Mouse (Mus musculus) kidney, embryonic 14.5 days (tissue): Measurements from ENCODE around the gene Gprc6a. TPM values are rescaled to one million over a fixed set of nuclear protein-coding genes. Genes with fewer than 3 reads are reported as not detected.

Experiments used
- ATAC-seq: fragments of 200-750 bp; cut with Nextera tagmentation; 2 replicates; pipeline ENCODE4 v1.8.0; 2017; ENCODE audit warnings: moderate number of reproducible peaks, mild to moderate bottlenecking, moderate TSS enrichment, moderate library complexity; ENCODE audit not compliant: low FRiP score, low TSS enrichment
- H3K27ac ChIP-seq: fragments of 300-500 bp; sonication (generic); 2 replicates; pipeline ENCODE4 v1.5.1; 2014; ENCODE audit warnings: low read depth, mild to moderate bottlenecking, low read length, moderate library complexity, mixed read lengths
- H3K27me3 ChIP-seq: fragments of 300-500 bp; sonication (generic); 2 replicates; pipeline ENCODE4 v1.6.1; 2014; ENCODE audit warnings: mild to moderate bottlenecking, low read length; ENCODE audit not compliant: control insufficient read depth, insufficient read depth
- H3K36me3 ChIP-seq: fragments of 300-500 bp; sonication (generic); 2 replicates; pipeline ENCODE4 v1.6.1; 2014; ENCODE audit warnings: low read length, mixed read lengths; ENCODE audit not compliant: control insufficient read depth, insufficient read depth
- H3K4me1 ChIP-seq: fragments of 300-500 bp; sonication (generic); 2 replicates; pipeline ENCODE4 v1.6.1; 2014; ENCODE audit warnings: low read length, mixed read lengths; ENCODE audit not compliant: control insufficient read depth, insufficient read depth
- H3K4me2 ChIP-seq: fragments of 300-500 bp; sonication (generic); replicated peaks from 2 replicates; pipeline ENCODE4 v1.6.1; 2014; ENCODE audit warnings: low read depth, mild to moderate bottlenecking, low read length
- H3K4me3 ChIP-seq: fragments of 300-500 bp; sonication (generic); 2 replicates; pipeline ENCODE4 v1.5.1; 2014; ENCODE audit warnings: mild to moderate bottlenecking, low read length
- H3K9ac ChIP-seq: fragments of 300-500 bp; sonication (generic); 2 replicates; pipeline ENCODE4 v1.6.1; 2014; ENCODE audit warnings: low read depth, mild to moderate bottlenecking, low read length, moderate library complexity
- H3K9me3 ChIP-seq: fragments of 300-500 bp; sonication (generic); 2 replicates; pipeline ENCODE4 v1.6.1; 2016; ENCODE audit warnings: low read length; ENCODE audit not compliant: control insufficient read depth
- WGBS: fragments of 180-500 bp; shearing (Covaris S2); extraction: QIAGEN DNeasy Blood & Tissue Kit; methylation state at CpG from one replicate; pipeline ENCODE4 v1.1.7; 2014; 5-methylcytosine and 5-hydroxymethylcytosine counted together
- polyA plus RNA-seq: library from polyadenylated mRNA; unstranded; fragments of >200 nt; fragmentation: Nextera tagmentation; extraction: Ambion mirVana; gene quantifications from 2 replicates; pipeline ENCODE4 v1.2.1, GENCODE M21; 2014

Gprc6a gene
- polyA plus RNA-seq, 1 experiment from 2014 or later: not detected

- no peaks in the 10 kb centered on the region for H3K36me3 ChIP-seq
- H3K4me3 ChIP-seq: no peak overlapping the region
- H3K27me3 ChIP-seq: no peaks in the 10 kb centered on the region
- 79% methylated on average over 3 of the region's 3 CpGs for WGBS
- no peak overlapping the region for H3K27ac ChIP-seq
- no peak overlapping the region for H3K4me2 ChIP-seq
- H3K9ac ChIP-seq: no peak overlapping the region
- H3K9me3 ChIP-seq: no peaks in the 10 kb centered on the region
- no peak for ATAC-seq
- no peaks in the 10 kb centered on the region for H3K4me1 ChIP-seq
Measured at GRCm38 (mm10) chr10:51621193-51621592, 10.1 kb downstream of the Gprc6a start.

- H3K9ac ChIP-seq: no peak overlapping the region
- WGBS: 74% methylated on average over 7 of the region's 7 CpGs
- no peak overlapping the region for H3K4me2 ChIP-seq
- no peak for ATAC-seq
- H3K36me3 ChIP-seq: no peaks in the 10 kb centered on the region
- no peak overlapping the region for H3K4me3 ChIP-seq
- no peaks in the 10 kb centered on the region for H3K4me1 ChIP-seq
- H3K9me3 ChIP-seq: no peaks in the 10 kb centered on the region
- no peaks in the 10 kb centered on the region for H3K27me3 ChIP-seq
- no peak overlapping the region for H3K27ac ChIP-seq
Measured at GRCm38 (mm10) chr10:51620126-51620525, 11.1 kb downstream of the Gprc6a start.

DNA sequence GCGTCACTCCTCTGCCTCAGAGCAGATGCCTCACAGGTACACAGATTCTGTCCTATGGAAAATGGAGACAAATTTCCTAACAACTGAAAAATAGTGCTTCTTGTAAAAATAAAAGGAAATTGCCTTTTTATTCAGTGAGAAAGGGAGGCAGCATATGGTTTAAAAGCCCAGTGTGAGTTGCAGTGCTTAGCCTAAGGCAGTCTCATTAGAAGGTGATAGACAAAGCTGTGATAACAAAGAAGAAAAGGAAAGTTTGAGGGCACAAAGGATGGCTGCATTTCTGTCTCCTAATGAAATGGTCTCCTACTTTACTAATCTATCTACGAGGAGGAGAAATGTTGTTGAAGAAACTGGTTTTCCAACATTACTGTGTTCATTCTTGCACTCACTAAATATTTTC is 12.7 kb downstream of the Gprc6a start:
- Histone ChIP-seq H3K4me2 (no peak overlapping the region), H3K4me1 (no peaks in the 10 kb centered on the region), H3K36me3 (no peaks in the 10 kb centered on the region), H3K9ac (no peak overlapping the region), H3K27ac (no peak overlapping the region), H3K4me3 (no peak overlapping the region), H3K9me3 (no peaks in the 10 kb centered on the region), H3K27me3 (no peaks in the 10 kb centered on the region)
- 80% methylated on average over 2 of the region's 2 CpGs for WGBS
- no peak for ATAC-seq

GRCm38 (mm10) chr10:51614826-51615590 is 16.3 kb downstream of the Gprc6a start:
- no peak overlapping the region for H3K27ac ChIP-seq
- ATAC-seq: no peak
- WGBS: 66% methylated on average over 11 of the region's 11 CpGs

GRCm38 (mm10) chr10:51613421-51613820 is 17.8 kb downstream of the Gprc6a start:
- H3K9me3 ChIP-seq: no peaks in the 10 kb centered on the region
- no peaks in the 10 kb centered on the region for H3K27me3 ChIP-seq
- H3K27ac ChIP-seq: no peak overlapping the region
- H3K4me2 ChIP-seq: no peak overlapping the region
- ATAC-seq: no peak; the same call in 1 of the 2 replicates
- H3K36me3 ChIP-seq: no peaks in the 10 kb centered on the region
- no peak overlapping the region for H3K4me3 ChIP-seq
- no peaks in the 10 kb centered on the region for H3K4me1 ChIP-seq
- H3K9ac ChIP-seq: no peak overlapping the region
- 72% methylated on average over 3 of the region's 3 CpGs for WGBS

More at GRCm38 (mm10) chr10:51614826-51615590, 16.3 kb downstream of the Gprc6a start:
- no peaks in the 10 kb centered on the region for H3K36me3 ChIP-seq
- H3K4me2 ChIP-seq: no peak overlapping the region
- no peak overlapping the region for H3K4me3 ChIP-seq
- no peaks in the 10 kb centered on the region for H3K27me3 ChIP-seq
- H3K9ac ChIP-seq: no peak overlapping the region
- H3K9me3 ChIP-seq: no peaks in the 10 kb centered on the region
- no peaks in the 10 kb centered on the region for H3K4me1 ChIP-seq

DNA sequence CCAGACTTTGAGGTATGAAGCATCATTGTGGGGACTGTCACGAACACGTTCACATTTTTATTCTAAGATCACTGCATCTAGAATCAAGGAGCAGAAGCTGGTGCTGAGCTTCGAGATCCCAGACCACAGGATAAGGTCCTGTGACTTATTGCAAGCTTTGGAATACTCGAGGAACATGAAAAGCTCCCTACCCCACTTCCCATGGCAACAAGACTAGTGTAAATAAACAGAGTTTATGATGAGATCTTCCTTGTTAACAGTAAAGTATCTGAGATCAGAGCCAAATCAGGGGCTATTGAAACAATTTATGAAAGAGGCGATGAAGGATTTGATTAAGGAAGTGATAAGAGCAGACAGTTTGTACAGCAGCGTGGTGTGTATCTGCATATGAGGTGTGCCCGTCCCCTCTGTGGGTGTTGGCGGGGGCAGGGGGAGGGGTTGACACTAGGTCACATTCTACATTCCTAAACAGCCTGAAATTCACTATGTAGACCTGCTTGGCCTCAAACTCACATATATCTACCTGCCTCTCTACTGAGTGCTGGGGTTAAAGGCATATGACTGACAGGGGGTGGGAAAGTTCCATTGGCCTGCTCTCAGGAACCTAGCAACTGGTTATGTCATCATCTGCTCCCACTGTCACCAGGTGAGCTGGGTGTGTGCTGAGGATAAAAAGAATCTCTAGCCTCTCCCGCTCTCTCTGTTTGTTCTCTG is 19.1 kb downstream of the Gprc6a start:
- Histone ChIP-seq H3K4me3 (no peak overlapping the region), H3K4me2 (no peak overlapping the region), H3K9ac (no peak overlapping the region), H3K27ac (no peak overlapping the region), H3K27me3 (no peaks in the 10 kb centered on the region), H3K4me1 (no peaks in the 10 kb centered on the region), H3K36me3 (no peaks in the 10 kb centered on the region), H3K9me3 (no peaks in the 10 kb centered on the region)
- no peak for ATAC-seq
- 70% methylated on average over 9 of the region's 9 CpGs for WGBS

DNA sequence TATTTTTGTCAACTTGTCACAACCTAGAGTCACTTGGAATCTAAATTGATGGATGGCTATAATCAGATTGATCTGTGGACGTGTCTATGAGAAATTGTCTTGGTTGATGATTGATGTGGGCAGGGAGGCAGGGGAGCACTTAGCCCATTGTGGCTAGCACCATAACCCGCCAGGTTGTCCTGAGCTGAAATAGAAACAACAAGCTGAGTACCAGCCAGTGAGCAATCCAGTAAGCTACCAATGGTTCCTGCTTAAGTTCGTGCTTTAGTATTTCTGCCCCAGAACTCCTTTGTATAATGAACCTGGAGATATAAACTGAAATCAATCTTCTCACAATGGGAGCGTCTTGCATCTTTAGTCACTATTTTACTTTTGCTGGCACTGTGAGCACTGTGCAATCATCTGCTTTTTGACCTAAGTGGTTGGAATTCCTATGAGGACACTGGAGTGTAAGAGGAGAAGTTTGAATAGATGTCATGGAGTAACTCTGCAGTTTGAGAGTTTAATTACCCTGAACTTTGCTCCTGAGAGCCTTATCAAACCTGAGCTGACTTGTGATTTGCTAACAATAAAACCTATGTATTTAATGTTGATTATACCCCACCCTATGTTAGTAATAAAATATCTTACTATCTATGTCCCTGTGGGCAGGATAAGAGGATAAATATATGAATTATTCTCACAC is 21.4 kb downstream of the Gprc6a start:
- Histone ChIP-seq H3K36me3 (no peaks in the 10 kb centered on the region), H3K9ac (no peak overlapping the region), H3K27ac (no peak overlapping the region), H3K9me3 (no peaks in the 10 kb centered on the region), H3K4me2 (no peak overlapping the region), H3K4me1 (no peaks in the 10 kb centered on the region), H3K27me3 (no peaks in the 10 kb centered on the region), H3K4me3 (no peak overlapping the region)
- WGBS: 68% methylated on average over 4 of the region's 4 CpGs
- ATAC-seq: no peak

DNA sequence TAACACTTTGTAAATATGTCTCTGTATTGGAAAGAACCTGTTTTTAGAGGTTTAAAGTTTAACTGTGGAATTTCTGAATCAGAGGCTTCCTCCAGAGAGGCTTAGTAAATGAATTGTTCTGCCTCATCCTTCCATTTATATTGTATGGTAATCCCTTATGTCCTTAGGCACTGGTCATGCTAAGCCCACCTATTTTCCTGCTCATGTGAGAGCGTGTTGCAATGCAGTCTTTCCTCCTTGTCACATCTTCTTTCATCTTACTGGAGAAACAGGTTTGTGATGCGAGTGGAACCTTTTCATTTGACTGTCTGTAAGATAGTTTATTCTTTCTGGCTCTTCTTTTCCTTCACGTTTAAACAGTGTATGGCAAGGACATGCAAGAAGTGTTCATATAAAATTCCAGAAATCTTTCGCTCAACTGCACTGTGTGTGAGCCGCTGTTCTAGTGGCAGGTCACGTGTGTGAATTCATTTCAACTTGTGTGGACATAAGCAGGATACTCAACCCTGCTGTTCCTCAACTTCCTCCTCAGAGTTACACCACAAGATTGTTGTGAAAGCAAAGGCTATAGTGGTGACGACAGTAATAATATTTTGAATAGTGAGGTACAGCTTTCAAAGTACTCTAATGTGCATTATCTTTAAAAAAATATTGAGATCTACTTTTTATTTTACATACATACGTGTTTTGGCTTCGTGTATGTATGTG is 34.2 kb downstream of the Gprc6a start:
- no peak for ATAC-seq
- no peaks in the 10 kb centered on the region for H3K27me3 ChIP-seq
- no peaks in the 10 kb centered on the region for H3K36me3 ChIP-seq
- H3K4me1 ChIP-seq: no peaks in the 10 kb centered on the region
- H3K4me2 ChIP-seq: no peak overlapping the region
- no peaks in the 10 kb centered on the region for H3K9me3 ChIP-seq
- H3K27ac ChIP-seq: no peak overlapping the region
- 85% methylated on average over 9 of the region's 9 CpGs for WGBS
- H3K4me3 ChIP-seq: no peak overlapping the region
- no peak overlapping the region for H3K9ac ChIP-seq
